ENCODE assay signal across 8 mouse cellular contexts in genomic region chr13:35741620-35742421, GRCm38 (mm10).
DNase-seq lines count a peak whose midpoint lies in the region; ATAC-seq lines count a peak whose summit lies in the region.

No protein-coding gene starts in this region.

- peak overlapping the region; percentile 99 for H3K4me3 ChIP-seq in intestine, embryonic 15.5 days (replicated peaks)
- H3K4me3 ChIP-seq in limb, embryonic 12.5 days (replicated peaks): peak overlapping the region; percentile 92
- H3K4me3 ChIP-seq in midbrain, embryonic 13.5 days (replicated peaks): peak overlapping the region; percentile 90

- peak; percentile 64 for DNase-seq in cerebellum, adult 11-12 months
- DNase-seq in cerebellum, adult 11 months: no peak
- DNase-seq in embryo, embryonic 11 days: peak; percentile 80
- peak; percentile 55 for DNase-seq in gastrocnemius, postnatal 25 days
- peak; percentile 74 to 75 for DNase-seq in spleen, postnatal 10 days (ENCODE audit: low spot score in 2 of 2)

- H3K4me2 ChIP-seq in intestine, embryonic 15.5 days (replicated peaks): peak overlapping the region; percentile 85
- peak overlapping the region; percentile 64 for H3K4me2 ChIP-seq in limb, embryonic 12.5 days
- H3K4me2 ChIP-seq in midbrain, embryonic 13.5 days (replicated peaks): peak overlapping the region; percentile 92

- WGBS in intestine, embryonic 15.5 days: under 1% methylated on average over 86 of the region's 93 CpGs
- WGBS in limb, embryonic 12.5 days: under 1% methylated on average over 76 of the region's 93 CpGs
- WGBS in midbrain, embryonic 13.5 days: 0% methylated on average over 65 of the region's 93 CpGs

- no peaks in the 10 kb centered on the region for H3K9me3 ChIP-seq in intestine, embryonic 15.5 days
- peaks cover 14% of the 10 kb centered on the region for H3K9me3 ChIP-seq in limb, embryonic 12.5 days
- peaks cover 13% of the 10 kb centered on the region for H3K9me3 ChIP-seq in midbrain, embryonic 13.5 days

- ATAC-seq in intestine, embryonic 15.5 days: peak; percentile 80
- ATAC-seq in limb, embryonic 12.5 days (ENCODE audit: insufficient number of reproducible peaks, insufficient read depth, low FRiP score, low TSS enrichment, low read depth): peak; percentile 72
- peak; percentile 87 for ATAC-seq in midbrain, embryonic 13.5 days

- peak overlapping the region; percentile 93 for H3K27ac ChIP-seq in intestine, embryonic 15.5 days
- H3K27ac ChIP-seq in limb, embryonic 12.5 days: peak overlapping the region; percentile 95
- peak overlapping the region; percentile 83 for H3K27ac ChIP-seq in midbrain, embryonic 13.5 days

- peak overlapping the region; percentile 94 for H3K9ac ChIP-seq in intestine, embryonic 15.5 days
- H3K9ac ChIP-seq in limb, embryonic 12.5 days (replicated peaks): peak overlapping the region; percentile 95
- H3K9ac ChIP-seq in midbrain, embryonic 13.5 days (replicated peaks): peak overlapping the region; percentile 86

- H3K4me1 ChIP-seq in intestine, embryonic 15.5 days (replicated peaks): peaks cover 9% of the 10 kb centered on the region
- peaks cover 11% of the 10 kb centered on the region for H3K4me1 ChIP-seq in limb, embryonic 12.5 days (replicated peaks)
- peaks cover 24% of the 10 kb centered on the region for H3K4me1 ChIP-seq in midbrain, embryonic 13.5 days (replicated peaks)

- no peaks in the 10 kb centered on the region for H3K36me3 ChIP-seq in intestine, embryonic 15.5 days
- peaks cover 4% of the 10 kb centered on the region; the same call in 1 of the 2 replicates for H3K36me3 ChIP-seq in limb, embryonic 12.5 days
- 0 out of 2 replicates have a peak, but pooled peaks cover 3% of the 10 kb centered on the region for H3K36me3 ChIP-seq in midbrain, embryonic 13.5 days

- no peaks in the 10 kb centered on the region; the same call in 1 of the 2 replicates for H3K27me3 ChIP-seq in intestine, embryonic 15.5 days (replicated peaks)
- peaks cover 25% of the 10 kb centered on the region for H3K27me3 ChIP-seq in limb, embryonic 12.5 days
- H3K27me3 ChIP-seq in midbrain, embryonic 13.5 days: peaks cover 33% of the 10 kb centered on the region
